Mouse (Mus musculus) erythroblast, embryonic 14.5 days (primary cell): ENCODE measurements around the gene Eepd1. TPM values are rescaled to one million over a fixed set of nuclear protein-coding genes. Genes with fewer than 3 reads are reported as not detected.

Source experiments
- H3K27me3 ChIP-seq: 2 replicates; pipeline ENCODE4 v1.6.1; 2012; ENCODE audit warnings: inconsistent platforms; ENCODE audit not compliant: control insufficient read depth
- H3K36me3 ChIP-seq: 2 replicates; pipeline ENCODE4 v1.6.1; 2012; ENCODE audit warnings: mild to moderate bottlenecking, inconsistent platforms; ENCODE audit not compliant: control insufficient read depth
- H3K4me1 ChIP-seq: 2 replicates; pipeline ENCODE4 v1.6.1; 2012; ENCODE audit warnings: inconsistent platforms; ENCODE audit not compliant: control insufficient read depth
- H3K4me3 ChIP-seq: replicated peaks from 2 replicates; pipeline ENCODE3; 2012; ENCODE audit warnings: moderate library complexity, mild to moderate bottlenecking, inconsistent platforms
- H3K9me3 ChIP-seq: 2 replicates; pipeline ENCODE4 v1.6.1; 2012; ENCODE audit warnings: low read length, inconsistent platforms, mixed read lengths; ENCODE audit not compliant: control insufficient read depth
- GATA1 ChIP-seq: IDR thresholded peaks from 2 replicates; pipeline ENCODE4 v1.6.1; 2012; ENCODE audit warnings: low read length, inconsistent platforms, mixed read lengths
- TAL1 ChIP-seq: IDR thresholded peaks from 3 replicates; pipeline ENCODE4 v1.6.1; 2012; ENCODE audit warnings: low read length, inconsistent platforms, mixed read lengths
- polyA plus RNA-seq: library from polyadenylated mRNA; stranded (reverse); fragments of >175 nt; gene quantifications from 2 replicates; pipeline ENCODE4 v1.2.3, GENCODE M21; 2012

Eepd1 gene
- polyA plus RNA-seq, 1 experiment, result 0.02 TPM

- H3K36me3 ChIP-seq, result no peaks in the 10 kb centered on the region
- no peak overlapping the region for H3K4me3 ChIP-seq
- no peaks in the 10 kb centered on the region for H3K4me1 ChIP-seq
- no peaks in the 10 kb centered on the region for H3K9me3 ChIP-seq
- H3K27me3 ChIP-seq, result no peaks in the 10 kb centered on the region
- no peak for TF ChIP-seq TAL1
- no peak for TF ChIP-seq GATA1
These were observed 60.0 kb downstream of the Eepd1 start for GRCm38 (mm10) chr9:25541355-25541754.

DNA sequence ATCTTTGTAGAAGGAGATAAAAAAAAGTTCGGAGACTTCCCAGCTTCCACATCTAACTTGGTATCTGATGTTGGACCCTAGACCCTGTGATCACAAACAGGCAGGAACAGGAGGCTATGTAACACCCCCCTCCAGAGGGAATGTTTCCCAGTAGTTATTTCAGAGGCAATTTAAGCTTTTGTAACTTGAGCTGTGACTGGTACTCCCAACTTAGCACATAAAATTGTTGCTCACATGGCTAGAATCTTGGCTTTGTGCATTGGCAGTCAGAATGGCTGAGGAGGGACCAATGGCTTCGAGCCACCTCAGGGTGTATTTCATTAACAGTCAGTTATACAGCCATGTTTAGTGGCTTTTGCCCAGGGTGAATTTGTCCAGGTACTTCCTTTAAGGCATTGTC, 63.9 kb downstream of the Eepd1 start:
- no peak for TF ChIP-seq TAL1
- TF ChIP-seq GATA1, result no peak
- Histone ChIP-seq H3K36me3 (no peaks in the 10 kb centered on the region), H3K9me3 (no peaks in the 10 kb centered on the region)

DNA sequence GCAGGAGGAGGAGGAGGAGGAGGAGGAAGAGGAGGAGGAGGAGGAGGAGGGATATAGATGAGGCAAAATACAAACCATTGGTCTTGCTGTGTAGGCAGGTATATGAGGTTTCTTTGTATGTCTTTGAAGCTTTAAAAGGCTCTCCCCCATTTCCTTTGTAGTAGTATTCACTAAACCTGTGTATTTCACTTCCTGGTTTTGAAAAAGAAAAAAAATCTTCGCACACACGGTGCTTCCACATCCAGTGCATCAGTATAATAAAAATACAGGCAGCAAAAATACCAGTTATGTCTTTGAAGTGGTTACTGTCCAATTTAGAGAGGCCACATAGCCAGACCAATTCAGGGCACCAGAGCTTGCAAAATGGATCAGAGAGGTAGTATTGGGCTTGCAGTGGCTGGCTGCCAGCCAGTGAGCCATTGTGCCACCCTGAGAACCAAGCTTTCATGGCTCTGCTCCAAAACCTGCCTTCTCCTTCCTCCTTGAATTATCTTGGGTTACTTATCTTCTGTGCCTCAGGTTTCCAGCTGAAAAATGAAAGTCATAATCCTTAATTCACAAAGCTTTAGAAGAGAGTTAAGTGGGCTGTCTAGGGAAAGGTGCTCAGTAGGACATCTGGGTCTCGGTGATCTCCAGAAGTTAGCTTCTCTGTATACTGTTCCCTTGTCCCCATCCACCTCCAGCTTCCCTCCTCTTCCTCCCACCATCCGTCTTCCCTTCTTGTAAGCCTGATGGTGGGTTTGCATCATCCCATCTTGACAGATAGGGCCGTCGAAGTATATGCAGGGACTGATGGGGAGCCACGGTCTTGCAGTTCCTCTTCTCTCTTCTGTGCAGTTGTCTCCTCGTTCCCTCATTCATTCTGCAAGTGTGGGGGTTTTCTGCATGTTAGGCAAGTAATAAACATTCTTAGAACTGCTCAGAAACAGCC, 68.0 kb downstream of the Eepd1 start:
- Histone ChIP-seq H3K4me1 (no peaks in the 10 kb centered on the region), H3K4me3 (no peak overlapping the region), H3K9me3 (no peaks in the 10 kb centered on the region), H3K27me3 (no peaks in the 10 kb centered on the region), H3K36me3 (no peaks in the 10 kb centered on the region)
- TF ChIP-seq TAL1 (no peak), GATA1 (no peak)

More for the DNA sequence above, 63.9 kb downstream of the Eepd1 start:
- Histone ChIP-seq H3K4me3 (no peak overlapping the region), H3K4me1 (no peaks in the 10 kb centered on the region), H3K27me3 (no peaks in the 10 kb centered on the region)

DNA sequence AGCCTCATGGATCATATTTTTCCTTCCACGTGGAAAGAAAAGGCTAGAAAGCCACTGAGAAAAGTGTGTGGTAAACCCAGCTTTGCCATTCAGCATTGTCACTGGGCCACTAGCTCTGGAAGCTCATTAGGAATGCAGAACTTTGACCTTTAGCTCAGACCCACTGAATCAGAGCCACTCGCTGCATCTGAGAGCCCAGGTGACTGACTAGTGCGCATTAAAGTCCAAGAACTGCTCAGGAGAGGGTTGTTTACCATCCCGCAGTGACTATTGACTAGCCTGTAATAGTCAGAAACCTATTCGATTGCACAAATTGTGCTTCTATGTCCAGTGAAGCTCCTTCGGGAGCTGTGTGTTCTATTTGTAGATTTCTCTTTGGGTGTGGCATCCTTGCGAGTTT, 68.8 kb downstream of the Eepd1 start:
- Histone ChIP-seq H3K36me3 (no peaks in the 10 kb centered on the region), H3K9me3 (no peaks in the 10 kb centered on the region), H3K27me3 (no peaks in the 10 kb centered on the region), H3K4me3 (no peak overlapping the region), H3K4me1 (no peaks in the 10 kb centered on the region)
- TF ChIP-seq GATA1, result no peak
- no peak for TF ChIP-seq TAL1

DNA sequence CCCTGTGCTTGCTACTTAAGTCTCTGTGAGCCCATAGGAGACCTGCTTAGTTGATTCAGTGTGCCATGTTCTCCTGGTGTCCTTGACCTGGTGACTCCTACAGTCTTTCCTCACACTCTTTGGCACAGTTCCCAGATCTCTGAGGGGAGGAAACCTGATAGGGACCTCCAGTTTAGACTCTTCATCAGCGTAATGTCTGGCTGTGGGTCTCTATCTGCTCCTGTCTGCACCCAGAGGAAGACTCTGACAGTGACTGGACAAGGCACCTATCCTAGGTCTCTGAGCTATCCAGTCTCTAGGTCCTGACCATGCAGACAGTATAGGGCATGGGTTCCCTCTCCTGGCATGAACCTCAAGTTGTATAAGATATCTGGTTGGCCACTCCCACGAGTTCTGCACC, 71.2 kb downstream of the Eepd1 start:
- Histone ChIP-seq H3K4me1 (no peaks in the 10 kb centered on the region), H3K27me3 (no peaks in the 10 kb centered on the region), H3K9me3 (no peaks in the 10 kb centered on the region), H3K4me3 (no peak overlapping the region), H3K36me3 (no peaks in the 10 kb centered on the region)
- no peak for TF ChIP-seq TAL1
- no peak for TF ChIP-seq GATA1

GRCm38 (mm10) chr9:25554246-25554803, 73.0 kb downstream of the Eepd1 start:
- Histone ChIP-seq H3K9me3 (no peaks in the 10 kb centered on the region), H3K4me1 (no peaks in the 10 kb centered on the region), H3K4me3 (no peak overlapping the region), H3K27me3 (no peaks in the 10 kb centered on the region), H3K36me3 (no peaks in the 10 kb centered on the region)
- TF ChIP-seq GATA1, result no peak
- no peak for TF ChIP-seq TAL1

DNA sequence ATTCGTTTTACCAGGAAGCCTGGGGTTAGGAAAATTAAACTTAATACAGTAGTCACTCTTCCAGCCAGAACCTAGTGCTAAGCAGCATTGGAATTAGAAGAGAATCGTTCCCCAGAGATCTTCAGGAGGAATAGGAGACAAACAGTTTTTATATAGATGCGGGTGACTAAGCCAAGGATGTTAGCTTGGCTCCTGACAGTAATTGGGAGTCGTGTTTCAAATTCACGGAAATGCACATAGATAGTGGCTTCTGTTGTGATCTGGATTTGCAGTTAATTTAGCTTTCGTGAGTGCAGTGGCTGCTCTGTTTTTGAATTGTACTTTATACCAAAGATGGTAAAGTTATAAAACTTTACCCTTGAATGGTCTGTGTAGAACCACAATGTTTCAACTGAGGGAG, 73.9 kb downstream of the Eepd1 start:
- no peak overlapping the region for H3K4me3 ChIP-seq
- no peaks in the 10 kb centered on the region for H3K36me3 ChIP-seq
- H3K27me3 ChIP-seq, result no peaks in the 10 kb centered on the region
- TF ChIP-seq TAL1 (no peak), GATA1 (no peak)
- H3K9me3 ChIP-seq, result no peaks in the 10 kb centered on the region
- no peaks in the 10 kb centered on the region for H3K4me1 ChIP-seq

DNA sequence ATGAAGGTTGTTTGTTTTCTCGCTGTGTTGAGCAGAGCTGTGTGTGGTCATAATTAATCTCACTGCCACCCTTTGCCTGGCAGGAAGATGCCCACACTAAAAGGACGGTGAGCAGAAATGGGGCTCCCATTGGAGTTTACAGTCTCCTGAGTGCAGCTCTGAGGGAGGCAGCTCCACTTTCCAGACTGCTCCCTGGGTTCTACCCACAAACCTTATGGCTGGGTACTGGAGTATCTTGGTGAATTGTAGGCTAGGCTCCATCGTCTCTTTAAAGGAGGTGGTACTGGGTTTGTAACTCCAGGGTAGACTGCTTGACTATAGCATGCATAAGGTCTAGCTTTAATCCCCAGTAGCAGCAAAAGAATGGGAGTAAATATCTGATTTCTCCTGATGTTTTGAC, 74.7 kb downstream of the Eepd1 start:
- H3K27me3 ChIP-seq, result no peaks in the 10 kb centered on the region
- H3K36me3 ChIP-seq, result no peaks in the 10 kb centered on the region
- TF ChIP-seq TAL1 (no peak), GATA1 (no peak)
- no peaks in the 10 kb centered on the region for H3K4me1 ChIP-seq
- no peak overlapping the region for H3K4me3 ChIP-seq
- no peaks in the 10 kb centered on the region for H3K9me3 ChIP-seq

DNA sequence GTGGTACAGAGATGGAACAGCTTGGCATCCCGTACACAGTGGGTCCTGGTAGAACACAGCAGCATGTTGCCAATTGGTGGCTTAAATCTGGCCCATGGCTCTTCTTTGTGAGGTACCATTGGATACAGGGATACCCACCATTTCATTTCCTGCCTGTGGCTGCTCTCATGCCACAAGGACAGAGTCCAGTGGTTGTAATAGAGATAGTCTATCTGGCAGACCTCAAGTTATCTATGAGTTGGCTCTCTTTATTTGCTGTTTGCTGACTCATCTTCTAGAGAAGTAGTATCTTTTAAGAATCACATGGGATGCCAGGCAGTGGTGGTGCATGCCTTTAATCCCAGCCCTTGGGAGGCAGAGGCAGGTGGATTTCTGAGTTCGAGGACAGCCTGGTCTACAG, 76.0 kb downstream of the Eepd1 start:
- H3K4me3 ChIP-seq, result no peak overlapping the region
- TF ChIP-seq TAL1 (no peak), GATA1 (no peak)
- no peaks in the 10 kb centered on the region for H3K9me3 ChIP-seq
- no peaks in the 10 kb centered on the region for H3K4me1 ChIP-seq
- H3K36me3 ChIP-seq, result no peaks in the 10 kb centered on the region
- H3K27me3 ChIP-seq, result no peaks in the 10 kb centered on the region

- Histone ChIP-seq H3K4me1 (no peaks in the 10 kb centered on the region), H3K27me3 (no peaks in the 10 kb centered on the region), H3K4me3 (no peak overlapping the region), H3K36me3 (no peaks in the 10 kb centered on the region), H3K9me3 (no peaks in the 10 kb centered on the region; the same call in 1 of the 2 replicates)
- TF ChIP-seq GATA1 (no peak), TAL1 (no peak)
These were observed 77.5 kb downstream of the Eepd1 start for GRCm38 (mm10) chr9:25558834-25559233.
